Mouse (Mus musculus) mouse embryonic stem cell (cell line): ENCODE results near the gene Zfp638.
"Not testable (repeated sequence)": the region's sequence is repeated elsewhere in the genome, so short reads cannot be mapped to it uniquely, and the experiment has no call there.

Experiments
- in situ Hi-C, 2 experiments: fragments of 300-500 bp; cut with MboI; formaldehyde crosslinking; loops; 1 replicate in 1 of 2; 3 replicates in 1 of 2; pipeline ENCODE4 v1.14.3; 2019 to 2020; ENCODE audit warnings: low sequenced_read_pairs in 2 of 2, low pct_unique_long_range_greater_than_20kb in 1 of 2, mixed read lengths in 1 of 2; ENCODE audit not compliant: unreplicated experiment in 1 of 2

The Zfp638 gene

GRCm38 (mm10) chr6:83987642-83988041 is 120.7 kb downstream of the Zfp638 start:
- in situ Hi-C loops: no loop called here

DNA sequence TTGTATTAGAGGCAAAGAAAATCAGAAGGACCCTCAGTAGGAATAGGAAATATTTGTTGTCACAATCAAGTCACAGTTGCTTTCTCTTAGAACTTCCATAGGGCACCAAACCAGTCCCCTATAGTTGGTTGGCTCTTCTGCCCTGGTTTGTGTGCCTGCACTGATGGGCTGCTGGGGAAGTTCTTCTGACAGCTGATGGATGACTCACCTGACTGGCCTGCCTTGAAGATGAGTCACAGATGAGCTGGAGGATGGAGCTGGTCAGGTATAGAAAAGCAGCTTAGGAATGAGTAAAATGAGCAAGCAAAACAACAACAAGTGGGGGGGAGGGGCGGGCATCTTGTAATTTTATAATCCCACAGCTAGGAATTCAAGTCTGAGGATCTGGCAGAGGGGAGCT is 135.8 kb downstream of the Zfp638 start:
- in situ Hi-C loops: no loop called here

- in situ Hi-C loops: no loop called here
These were observed 137.4 kb downstream of the Zfp638 start for GRCm38 (mm10) chr6:84004295-84004694.

DNA sequence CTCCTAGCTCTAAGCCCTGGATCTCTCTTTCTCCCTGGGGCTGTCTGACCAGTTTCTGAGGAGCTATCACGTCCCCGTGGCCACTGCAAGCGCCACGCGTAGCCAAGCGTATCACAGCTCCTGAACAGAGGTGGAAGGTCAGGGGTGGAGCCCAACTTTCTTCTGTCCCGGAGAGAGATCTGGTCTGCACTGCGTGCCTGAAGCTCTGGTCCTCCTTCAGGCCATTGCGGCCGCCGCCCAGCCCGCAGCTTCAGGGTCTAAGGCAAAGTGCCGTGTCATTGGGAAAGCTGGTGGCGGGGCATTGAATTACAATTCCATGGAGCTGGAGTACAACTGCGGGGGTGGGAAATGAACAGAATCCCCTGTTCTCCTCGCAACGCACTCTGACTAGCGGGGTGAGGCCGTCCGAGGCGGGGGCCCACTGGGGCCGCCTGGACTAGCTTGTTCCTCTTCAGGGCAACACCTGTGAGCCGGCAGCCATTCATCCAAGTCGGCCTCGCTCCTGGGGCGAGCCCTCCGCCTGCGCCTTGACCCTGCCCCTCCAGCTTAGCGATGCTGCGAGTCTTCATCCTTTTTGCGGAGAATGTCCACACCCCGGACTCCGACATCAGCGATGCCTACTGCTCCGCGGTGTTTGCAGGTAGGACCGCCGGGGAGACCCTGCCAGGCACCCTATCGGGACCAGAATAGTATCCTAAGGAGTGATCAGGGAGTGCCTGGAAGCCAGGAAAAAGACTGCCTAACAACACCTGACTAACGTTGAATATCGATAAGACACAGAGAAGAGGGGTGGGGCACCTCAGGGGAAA is 141.7 kb downstream of the Zfp638 start, which contains the start of gene Dysf:
Gene Dysf, plus strand, starts transcription at position 228 of the 809 bp plus-strand sequence.
- in situ Hi-C loops: no loop called here

DNA sequence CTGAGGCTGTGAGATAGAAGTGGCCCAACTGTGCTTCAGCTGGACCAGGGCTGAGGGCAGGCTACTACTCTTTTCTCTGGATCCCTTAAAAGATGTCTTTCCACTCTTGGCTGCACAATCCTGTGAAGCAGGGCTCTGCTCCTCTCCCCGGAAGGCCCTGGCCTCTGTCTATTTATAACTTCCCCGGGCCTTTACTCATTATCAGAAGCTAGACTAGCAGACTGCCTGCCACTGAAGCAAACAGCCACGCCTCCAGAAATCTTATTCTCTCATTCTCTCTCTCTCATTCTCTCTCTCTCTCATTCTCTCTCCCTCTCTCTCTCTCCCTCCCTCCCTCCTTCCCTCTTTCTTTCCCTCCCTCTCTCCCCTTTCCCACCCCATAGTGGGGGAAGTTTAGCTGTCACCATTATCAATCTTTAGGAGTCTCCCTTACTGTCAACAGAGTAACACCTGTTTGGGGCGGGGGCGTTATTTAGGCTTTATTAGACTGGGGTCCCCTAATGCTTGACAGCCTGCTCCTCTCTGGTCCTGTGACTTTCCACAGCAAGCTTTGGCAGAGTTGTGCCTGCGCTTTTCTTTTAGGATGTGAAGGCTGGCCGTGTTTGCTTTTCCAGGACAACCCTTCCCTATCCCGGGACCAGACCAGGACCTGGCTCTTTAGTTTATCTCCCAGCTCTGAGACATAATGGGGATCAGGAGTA is 142.4 kb downstream of the Zfp638 start:
- in situ Hi-C loops: no loop called here

DNA sequence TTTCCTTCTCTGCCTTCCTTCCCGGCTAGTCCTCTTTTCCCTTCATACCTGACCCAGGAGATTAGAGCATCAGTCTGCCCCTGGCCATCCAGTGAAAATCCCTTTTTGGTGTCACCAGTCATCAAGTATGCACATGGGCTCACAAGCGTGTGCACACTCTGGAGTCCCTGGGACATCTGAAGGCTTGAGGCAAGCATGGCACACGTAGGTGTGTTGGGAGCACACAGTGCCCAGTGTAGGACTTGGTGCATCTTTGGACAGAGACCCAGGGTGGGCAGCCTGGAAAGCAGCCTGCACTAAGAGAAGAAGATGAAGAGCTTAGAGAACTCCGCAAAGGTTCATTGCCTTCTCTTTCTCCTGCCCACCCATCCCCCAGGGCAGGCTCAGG is 143.0 kb downstream of the Zfp638 start:
- in situ Hi-C loops: no loop called here

- in situ Hi-C loops: no loop called here
These were observed 143.7 kb downstream of the Zfp638 start for GRCm38 (mm10) chr6:84010303-84011225.

- in situ Hi-C loops: loop anchor here in 1 of 2 experiments (5.0 kb wide), 1 partner anchor 37 kb away; no protein-coding TSS in a partner anchor
These were observed 148.2 kb downstream of the Zfp638 start for GRCm38 (mm10) chr6:84014961-84015683.

DNA sequence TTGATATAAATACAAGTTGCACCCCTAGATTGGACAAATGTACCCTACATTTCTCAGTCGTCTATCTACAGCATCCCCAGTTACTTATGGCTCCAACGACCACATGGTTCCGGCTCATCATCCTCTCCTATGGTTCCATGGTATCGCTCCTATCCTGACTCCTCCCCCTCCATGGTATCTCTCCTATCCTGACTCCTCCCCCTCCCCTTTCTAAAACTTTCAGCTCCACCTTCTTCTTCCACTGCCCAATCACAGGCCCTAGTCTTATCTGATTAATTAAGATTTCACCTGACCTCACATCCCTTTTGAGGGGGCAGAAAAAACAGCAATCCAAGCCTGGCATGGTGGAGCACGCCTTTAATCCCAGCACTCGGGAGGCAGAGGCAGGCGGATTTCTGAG is 149.9 kb downstream of the Zfp638 start:
- in situ Hi-C loops: loop anchor here in 1 of 2 experiments (5.0 kb wide), 1 partner anchor 35 kb away; no protein-coding TSS in a partner anchor

DNA sequence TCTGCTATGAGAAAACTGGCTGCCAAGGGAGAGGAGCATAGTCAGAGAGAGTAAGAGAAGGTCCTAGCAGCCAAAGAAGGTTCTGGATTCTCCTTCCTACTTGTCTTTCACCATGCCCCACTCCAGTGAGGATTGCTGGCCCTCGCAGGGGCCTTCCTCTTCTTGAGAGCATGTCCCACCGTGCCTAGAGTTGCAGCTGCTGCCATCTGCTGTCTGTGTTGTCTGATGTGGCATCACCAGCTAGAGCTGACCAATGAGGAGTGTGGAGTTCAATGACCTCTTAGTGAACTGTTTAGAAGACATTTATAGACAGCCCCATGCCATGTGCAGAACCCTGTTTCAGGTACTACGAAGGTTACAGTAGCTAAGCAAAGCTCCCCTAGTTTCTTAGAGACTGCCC is 150.5 kb downstream of the Zfp638 start:
- in situ Hi-C loops: loop anchor here in 1 of 2 experiments (5.0 kb wide), 1 partner anchor 35 kb away; no protein-coding TSS in a partner anchor

DNA sequence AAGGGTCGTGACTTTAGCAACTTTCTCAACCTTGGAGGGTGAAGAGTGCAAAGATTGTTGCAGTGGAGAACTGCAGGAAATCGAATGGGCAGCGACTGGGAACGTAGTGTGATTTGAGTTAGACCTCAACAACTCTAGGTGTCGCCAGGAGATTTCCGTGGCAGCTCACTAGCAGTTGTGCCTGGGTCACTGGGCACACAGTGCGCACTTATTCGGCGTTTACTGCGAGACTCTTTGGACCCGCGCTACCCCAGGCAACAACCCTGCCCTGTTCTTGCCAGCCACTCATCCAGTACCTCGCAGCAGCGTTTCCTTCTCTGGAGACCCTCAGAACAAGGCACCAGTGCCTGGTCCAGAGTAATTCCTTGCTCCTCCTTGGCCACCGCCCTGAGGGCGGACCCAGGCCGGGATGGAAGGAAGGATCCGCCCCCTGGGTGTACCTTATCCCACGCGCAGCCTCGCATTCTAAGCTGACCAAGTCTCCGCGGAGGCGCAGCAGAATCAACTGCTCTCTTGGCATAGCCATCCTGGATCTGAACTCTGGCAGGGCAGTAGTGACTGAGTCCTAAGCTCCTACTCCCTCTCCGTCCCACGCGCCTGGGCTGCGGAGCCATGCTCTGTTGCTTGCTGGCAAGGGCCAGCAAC is 152.1 kb downstream of the Zfp638 start:
- in situ Hi-C loops: loop anchor here in 1 of 2 experiments (5.0 kb wide), 1 partner anchor 33 kb away; no protein-coding TSS in a partner anchor

DNA sequence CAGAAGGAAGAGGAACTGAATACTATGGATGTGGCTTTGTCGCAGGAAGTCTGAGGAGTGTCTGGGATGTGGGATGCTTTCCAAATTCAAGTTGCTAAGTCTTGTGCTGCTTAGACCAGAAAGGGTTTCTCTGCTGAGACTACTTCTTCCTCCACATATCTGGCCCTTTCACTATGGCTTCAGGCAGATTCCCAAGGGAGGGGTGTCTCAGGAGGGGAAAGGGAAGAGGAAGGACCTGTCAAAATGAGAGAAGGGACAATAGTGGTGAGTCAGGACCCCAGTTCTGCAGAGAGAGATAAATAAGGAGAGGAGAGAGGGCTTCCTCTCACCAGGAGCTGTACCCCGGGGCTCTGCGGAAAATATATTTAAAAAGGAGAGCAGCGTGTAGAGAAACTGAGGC is 153.1 kb downstream of the Zfp638 start:
- in situ Hi-C loops: no loop called here

GRCm38 (mm10) chr6:84021990-84022389 is 155.1 kb downstream of the Zfp638 start:
- in situ Hi-C loops: no loop called here

DNA sequence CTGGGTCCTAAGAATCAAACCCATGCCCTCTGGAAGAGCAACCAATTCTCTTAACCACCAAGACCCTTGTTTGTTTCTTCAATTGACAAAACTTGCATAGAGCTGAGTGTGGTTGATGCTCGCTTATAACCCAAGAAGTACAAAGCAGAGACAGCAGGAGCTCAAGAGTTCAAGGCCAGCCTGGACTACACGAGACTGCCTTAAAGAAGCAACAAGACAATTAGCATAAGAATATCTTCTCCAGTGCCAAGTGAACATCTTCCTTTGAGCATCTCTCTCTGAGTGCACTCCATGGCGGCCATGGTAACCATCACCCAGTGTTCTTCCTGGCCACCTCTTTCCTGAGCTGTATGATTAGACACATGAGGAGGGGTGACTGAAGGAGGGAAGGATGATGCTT is 158.7 kb downstream of the Zfp638 start:
- in situ Hi-C loops: no loop called here

DNA sequence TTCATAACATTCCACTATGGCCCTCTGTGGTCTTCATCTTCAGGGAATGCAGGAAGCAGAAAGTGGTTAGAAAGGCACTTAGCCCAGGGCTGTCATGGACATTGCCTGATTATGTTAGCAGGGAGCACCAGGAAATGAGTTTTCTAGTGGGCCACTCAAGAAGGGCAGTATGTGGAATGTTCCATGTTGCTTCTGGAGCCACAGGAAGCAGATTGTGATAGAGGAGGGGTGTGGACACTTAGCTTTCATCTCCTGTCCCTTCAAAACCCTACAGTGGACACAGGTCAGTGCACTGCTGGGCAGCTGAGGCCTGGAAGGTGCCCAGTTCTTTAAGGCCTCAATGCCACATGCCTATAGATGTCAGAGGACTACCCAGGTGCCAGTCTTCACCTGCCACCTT is 161.9 kb downstream of the Zfp638 start:
- in situ Hi-C loops: no loop called here

DNA sequence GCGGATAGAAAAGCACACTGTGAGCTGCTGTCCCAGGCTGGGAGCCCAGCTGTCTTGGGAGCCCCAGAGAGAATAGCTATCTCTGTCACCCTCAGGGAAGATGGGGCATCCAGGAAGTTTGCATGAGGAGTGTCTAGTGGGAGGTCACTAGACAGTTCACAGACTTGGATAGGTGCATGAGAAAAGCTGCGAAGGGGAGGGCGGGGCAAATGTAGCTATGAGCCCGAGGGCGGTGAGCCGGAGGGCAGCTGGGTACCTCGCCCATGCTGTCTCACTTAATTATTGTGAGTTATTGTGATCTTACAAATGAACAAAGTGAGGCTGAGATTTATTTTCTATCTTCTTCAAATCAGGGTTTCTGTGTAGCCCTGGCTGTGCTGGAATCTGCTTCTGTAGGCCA is 162.9 kb downstream of the Zfp638 start:
- in situ Hi-C loops: no loop called here

- in situ Hi-C loops: not testable (repeated sequence)
These were observed 165.6 kb downstream of the Zfp638 start for GRCm38 (mm10) chr6:84032516-84032915.
